Mouse (Mus musculus): ENCODE data around the gene Slc6a5. TPM values are rescaled to one million over a fixed set of nuclear protein-coding genes. Genes with fewer than 3 reads are reported as not detected.

Gene Slc6a5
- polyA plus RNA-seq, 1 experiment, result 0.01 TPM

- TF ChIP-seq POLR2A (IDR thresholded peaks at IDR 0.05; ENCODE audit: control insufficient read depth, low read depth, low read length) (no peak), CTCF (IDR thresholded peaks at IDR 0.05; ENCODE audit: control insufficient read depth, insufficient read depth, insufficient replicate concordance, low read depth, low read length) (no peak)
- Histone ChIP-seq H3K4me1 (ENCODE audit: control insufficient read depth, insufficient read depth, low read length) (no peaks in the 10 kb centered on the region), H3K4me3 (ENCODE audit: control insufficient read depth, low read depth, low read length) (no peak overlapping the region), H3K27ac (ENCODE audit: control insufficient read depth, insufficient read depth, low read depth, low read length) (no peak overlapping the region), H3K27me3 (ENCODE audit: control insufficient read depth, insufficient read depth, low read length) (no peaks in the 10 kb centered on the region), H3K36me3 (ENCODE audit: control insufficient read depth, insufficient read depth, low read length) (no peaks in the 10 kb centered on the region)
Measured at GRCm38 (mm10) chr7:49981511-49982227, 71.7 kb downstream of the Slc6a5 start.

GRCm38 (mm10) chr7:49984698-49985097 is 74.8 kb downstream of the Slc6a5 start:
- Histone ChIP-seq H3K36me3 (ENCODE audit: control insufficient read depth, insufficient read depth, low read length) (no peaks in the 10 kb centered on the region), H3K4me3 (ENCODE audit: control insufficient read depth, low read depth, low read length) (no peak overlapping the region), H3K27ac (ENCODE audit: control insufficient read depth, insufficient read depth, low read depth, low read length) (no peak overlapping the region), H3K4me1 (ENCODE audit: control insufficient read depth, insufficient read depth, low read length) (no peaks in the 10 kb centered on the region), H3K27me3 (ENCODE audit: control insufficient read depth, insufficient read depth, low read length) (no peaks in the 10 kb centered on the region)
- TF ChIP-seq POLR2A (IDR thresholded peaks at IDR 0.05; ENCODE audit: control insufficient read depth, low read depth, low read length), result no peak
- TF ChIP-seq CTCF (IDR thresholded peaks at IDR 0.05; ENCODE audit: control insufficient read depth, insufficient read depth, insufficient replicate concordance, low read depth, low read length), result no peak

DNA sequence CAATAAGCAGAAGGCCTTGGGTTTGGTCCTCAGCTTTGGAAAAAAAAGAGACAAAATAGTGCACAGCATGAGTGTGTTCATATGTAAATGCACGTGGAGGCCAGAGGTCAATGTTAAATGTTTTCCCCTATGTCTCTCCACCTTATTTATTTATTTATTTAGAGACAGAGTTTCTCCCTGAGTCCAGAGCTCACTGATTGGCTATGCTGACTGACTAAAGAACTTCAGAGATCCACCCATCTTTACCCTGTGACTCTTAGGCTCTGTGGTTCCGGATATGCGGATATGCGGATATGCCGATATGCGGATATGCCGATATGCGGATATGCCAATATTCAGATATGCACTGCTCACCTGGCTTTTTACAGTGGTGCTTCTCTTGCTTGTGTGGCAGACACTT is 76.0 kb downstream of the Slc6a5 start:
- no peak for TF ChIP-seq POLR2A (IDR thresholded peaks at IDR 0.05; ENCODE audit: control insufficient read depth, low read depth, low read length)
- TF ChIP-seq CTCF (IDR thresholded peaks at IDR 0.05; ENCODE audit: control insufficient read depth, insufficient read depth, insufficient replicate concordance, low read depth, low read length), result no peak
- no peaks in the 10 kb centered on the region for H3K4me1 ChIP-seq (ENCODE audit: control insufficient read depth, insufficient read depth, low read length)
- H3K27me3 ChIP-seq (ENCODE audit: control insufficient read depth, insufficient read depth, low read length), result no peaks in the 10 kb centered on the region
- no peak overlapping the region for H3K4me3 ChIP-seq (ENCODE audit: control insufficient read depth, low read depth, low read length)
- H3K36me3 ChIP-seq (ENCODE audit: control insufficient read depth, insufficient read depth, low read length), result no peaks in the 10 kb centered on the region
- H3K27ac ChIP-seq (ENCODE audit: control insufficient read depth, insufficient read depth, low read depth, low read length), result no peak overlapping the region

GRCm38 (mm10) chr7:49999321-49999720 is 89.4 kb downstream of the Slc6a5 start:
- no peak for TF ChIP-seq CTCF (IDR thresholded peaks at IDR 0.05; ENCODE audit: control insufficient read depth, insufficient read depth, insufficient replicate concordance, low read depth, low read length)
- no peak for TF ChIP-seq POLR2A (IDR thresholded peaks at IDR 0.05; ENCODE audit: control insufficient read depth, low read depth, low read length)
- H3K4me3 ChIP-seq (ENCODE audit: control insufficient read depth, low read depth, low read length), result no peak overlapping the region
- no peaks in the 10 kb centered on the region for H3K27me3 ChIP-seq (ENCODE audit: control insufficient read depth, insufficient read depth, low read length)
- no peaks in the 10 kb centered on the region for H3K4me1 ChIP-seq (ENCODE audit: control insufficient read depth, insufficient read depth, low read length)
- no peaks in the 10 kb centered on the region for H3K36me3 ChIP-seq (ENCODE audit: control insufficient read depth, insufficient read depth, low read length)
- no peak overlapping the region for H3K27ac ChIP-seq (ENCODE audit: control insufficient read depth, insufficient read depth, low read depth, low read length)

GRCm38 (mm10) chr7:50005268-50005667 is 95.3 kb downstream of the Slc6a5 start:
- no peak overlapping the region for H3K4me3 ChIP-seq (ENCODE audit: control insufficient read depth, low read depth, low read length)
- H3K4me1 ChIP-seq (ENCODE audit: control insufficient read depth, insufficient read depth, low read length), result no peaks in the 10 kb centered on the region
- TF ChIP-seq POLR2A (IDR thresholded peaks at IDR 0.05; ENCODE audit: control insufficient read depth, low read depth, low read length), result no peak
- H3K27ac ChIP-seq (ENCODE audit: control insufficient read depth, insufficient read depth, low read depth, low read length), result no peak overlapping the region
- no peaks in the 10 kb centered on the region for H3K36me3 ChIP-seq (ENCODE audit: control insufficient read depth, insufficient read depth, low read length)
- H3K27me3 ChIP-seq (ENCODE audit: control insufficient read depth, insufficient read depth, low read length), result no peaks in the 10 kb centered on the region

Other genes with a start within 250 kb of the Slc6a5 start
- gene Htatip2, start 151.0 kb upstream of the Slc6a5 start, polyA plus RNA-seq (2012; rRNA removed), result 28.8 and 29.0 TPM in 2 replicates
- gene Prmt3, start 131.8 kb upstream of the Slc6a5 start, polyA plus RNA-seq (2012; rRNA removed), result 4.5 and 5.8 TPM in 2 replicates
- 0.22 and 0.28 TPM in 2 replicates for gene Nell1, start 64.7 kb downstream of the Slc6a5 start, polyA plus RNA-seq (2012; rRNA removed)